Mouse (Mus musculus): Measurements from ENCODE around the gene Zfp940. TPM values are rescaled to one million over a fixed set of nuclear protein-coding genes. Genes with fewer than 3 reads are reported as not detected.

Gene Zfp940
- polyA plus RNA-seq, 1 experiment from 2014 or later = 3.2 TPM

DNA sequence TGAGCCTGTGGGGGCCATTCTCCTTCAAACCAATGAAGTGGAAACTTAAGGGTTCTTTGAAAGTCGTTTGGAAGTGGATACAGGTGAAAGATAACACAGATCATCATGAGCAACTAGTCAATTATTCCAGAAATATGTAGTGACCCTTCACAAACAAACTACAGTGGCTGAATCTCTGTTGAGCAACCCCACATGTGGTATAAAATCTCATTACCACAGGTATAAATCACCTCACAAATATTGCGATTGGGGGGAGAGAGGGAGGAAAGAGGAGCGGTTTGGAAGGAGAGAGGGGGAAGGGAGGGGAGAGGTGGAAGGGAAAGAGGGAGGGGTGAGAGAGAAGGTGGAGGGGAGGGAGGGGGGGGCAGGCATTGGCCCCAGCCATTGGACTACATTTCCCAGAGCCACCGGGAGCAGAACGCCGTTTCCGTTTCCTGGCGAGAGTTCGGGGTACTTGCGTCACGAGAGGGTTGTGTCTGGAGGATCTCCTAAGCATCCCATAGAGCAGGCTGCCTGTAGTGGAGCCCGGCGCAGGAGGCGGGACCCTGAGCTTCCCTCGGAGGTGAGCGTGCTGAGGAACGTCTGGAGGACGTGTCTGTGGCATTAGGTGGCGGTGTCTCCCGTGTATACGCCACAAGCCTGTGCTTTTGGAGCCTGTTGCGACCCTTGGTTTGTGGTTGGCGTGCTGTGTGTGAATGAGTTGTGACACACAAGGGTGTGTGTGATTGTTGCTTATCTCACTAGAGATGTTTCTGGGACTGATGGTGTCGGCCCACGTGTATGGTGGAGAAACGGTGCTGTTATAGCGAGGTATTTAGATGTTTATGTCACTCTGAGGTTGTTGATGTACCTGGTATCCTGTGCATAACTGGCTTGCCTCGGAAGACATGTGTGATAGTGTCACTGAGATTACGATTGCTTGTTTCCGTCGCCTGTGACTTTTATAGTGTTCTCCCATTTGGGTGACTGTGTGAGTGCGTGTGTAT is 6.4 kb upstream of the Zfp940 start, which contains the start of gene Zfp420:
TSS of gene Zfp420 (plus strand) at position 448 of the 986 bp plus-strand sequence.
- H3K9ac ChIP-seq (ENCODE audit: low read depth, low read length) = peak within 1 kb of the TSS; percentile 70
- no peaks in the 10 kb centered on the region for H3K27me3 ChIP-seq (replicated peaks; ENCODE audit: control insufficient read depth, insufficient read depth, low read length)
- peak within 1 kb of the TSS; percentile 70 for H3K4me3 ChIP-seq (ENCODE audit: low read length)
- H3K27ac ChIP-seq (ENCODE audit: low read length) = peak within 1 kb of the TSS; percentile 37; the same call in 1 of the 2 replicates
- ATAC-seq = peak; percentile 99
- 5% methylated on average over 32 of the region's 32 CpGs for WGBS
- H3K36me3 ChIP-seq (ENCODE audit: control insufficient read depth, insufficient read depth, low read length) = peaks cover 3% of the 10 kb centered on the region; the same call in 1 of the 2 replicates
- no peaks in the 10 kb centered on the region; the same call in 1 of the 2 replicates for H3K9me3 ChIP-seq (ENCODE audit: control insufficient read depth, low read length)
- H3K4me2 ChIP-seq (ENCODE audit: low read depth, low read length) = peak within 1 kb of the TSS; percentile 88
- peaks cover 6% of the 10 kb centered on the region for H3K4me1 ChIP-seq (ENCODE audit: control insufficient read depth, insufficient read depth, low read length)

DNA sequence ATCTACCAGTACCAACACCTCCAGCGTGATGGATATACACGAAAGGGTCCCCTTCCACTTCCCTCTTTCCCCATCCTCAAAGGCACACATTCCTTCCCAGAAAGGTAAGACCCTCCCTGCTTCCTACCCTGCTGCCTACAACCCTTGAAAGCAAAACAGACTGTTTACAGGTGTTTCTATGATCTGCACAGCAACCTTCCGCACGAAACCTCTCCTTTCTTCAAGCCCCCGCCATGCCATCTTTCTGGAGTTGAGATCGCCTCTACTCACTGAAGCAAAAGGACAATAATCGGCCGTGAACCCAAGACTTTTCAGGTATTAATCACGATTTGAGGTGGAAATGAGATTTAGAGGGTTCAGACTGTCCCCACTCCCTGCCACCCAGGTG is 644 bp downstream of the Zfp940 start:
- Histone ChIP-seq H3K9me3 (ENCODE audit: control insufficient read depth, low read length) (no peaks in the 10 kb centered on the region), H3K9ac (ENCODE audit: low read depth, low read length) (peak overlapping the region; percentile 70), H3K27ac (ENCODE audit: low read length) (no peak overlapping the region), H3K4me2 (ENCODE audit: low read depth, low read length) (peak overlapping the region; percentile 81), H3K36me3 (ENCODE audit: control insufficient read depth, insufficient read depth, low read length) (no peaks in the 10 kb centered on the region), H3K4me3 (ENCODE audit: low read length) (peak overlapping the region; percentile 63), H3K27me3 (replicated peaks; ENCODE audit: control insufficient read depth, insufficient read depth, low read length) (no peaks in the 10 kb centered on the region), H3K4me1 (ENCODE audit: control insufficient read depth, insufficient read depth, low read length) (peaks cover 4% of the 10 kb centered on the region)
- 0 out of 2 replicates have a peak, but pooled peaks have one; percentile 5 for ATAC-seq
- WGBS = 56% methylated on average over 9 of the region's 9 CpGs

DNA sequence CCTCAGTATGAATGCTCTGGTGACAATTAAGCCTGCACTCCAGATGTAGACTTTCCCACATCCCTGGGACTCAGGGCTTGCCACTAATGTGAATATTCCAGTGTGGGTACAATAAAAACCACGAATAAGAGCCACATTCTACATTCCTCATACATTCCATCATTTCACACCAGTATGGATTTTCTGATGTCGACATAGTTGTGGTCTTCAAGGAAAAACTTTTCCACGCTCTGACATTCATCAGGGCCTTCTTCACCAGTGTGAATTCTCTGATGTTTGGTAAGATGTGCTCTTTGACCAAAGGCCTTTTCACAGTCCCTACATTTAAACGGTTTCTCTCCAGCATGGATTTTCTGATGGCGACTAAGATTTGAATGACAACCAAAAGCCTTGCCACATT is 8.9 kb downstream of the Zfp940 start:
- WGBS = 92% methylated on average over 5 of the region's 5 CpGs
- Histone ChIP-seq H3K9me3 (ENCODE audit: control insufficient read depth, low read length) (no peaks in the 10 kb centered on the region), H3K27me3 (replicated peaks; ENCODE audit: control insufficient read depth, insufficient read depth, low read length) (no peaks in the 10 kb centered on the region), H3K4me3 (ENCODE audit: low read length) (no peak overlapping the region), H3K9ac (ENCODE audit: low read depth, low read length) (no peak overlapping the region), H3K4me2 (ENCODE audit: low read depth, low read length) (no peak overlapping the region), H3K4me1 (ENCODE audit: control insufficient read depth, insufficient read depth, low read length) (no peaks in the 10 kb centered on the region), H3K36me3 (ENCODE audit: control insufficient read depth, insufficient read depth, low read length) (0 out of 2 replicates have a peak, but pooled peaks cover 8% of the 10 kb centered on the region), H3K27ac (ENCODE audit: low read length) (no peak overlapping the region)
- ATAC-seq = no peak

DNA sequence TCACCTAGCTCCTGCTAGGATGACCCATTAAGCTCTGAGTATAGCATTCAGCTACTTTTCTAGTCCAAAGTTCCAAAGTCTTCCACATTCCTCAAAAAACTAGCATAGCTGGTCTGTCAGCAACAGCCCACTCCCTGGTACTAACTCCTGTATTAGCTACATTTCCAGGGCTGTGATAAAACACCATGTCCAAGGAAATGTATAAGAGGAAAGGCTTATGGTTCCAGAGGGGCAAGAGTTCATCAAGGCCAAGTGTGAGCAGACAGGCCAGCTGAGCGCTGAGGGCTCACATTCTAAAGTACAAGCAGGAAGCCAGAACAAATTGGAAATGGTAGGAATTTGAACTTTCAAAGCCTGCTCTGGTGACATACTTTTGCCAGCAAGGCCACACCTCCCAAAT is 11.4 kb downstream of the Zfp940 start:
- H3K4me3 ChIP-seq (ENCODE audit: low read length) = no peak overlapping the region
- no peak overlapping the region for H3K9ac ChIP-seq (ENCODE audit: low read depth, low read length)
- no peaks in the 10 kb centered on the region for H3K27me3 ChIP-seq (replicated peaks; ENCODE audit: control insufficient read depth, insufficient read depth, low read length)
- ATAC-seq = peak; percentile 68
- WGBS = 91% methylated on average over 1 of the region's 1 CpGs
- H3K27ac ChIP-seq (ENCODE audit: low read length) = peak overlapping the region; percentile 2; the same call in 1 of the 2 replicates
- no peak overlapping the region for H3K4me2 ChIP-seq (ENCODE audit: low read depth, low read length)
- 0 out of 2 replicates have a peak, but pooled peaks cover 8% of the 10 kb centered on the region for H3K36me3 ChIP-seq (ENCODE audit: control insufficient read depth, insufficient read depth, low read length)
- no peaks in the 10 kb centered on the region for H3K4me1 ChIP-seq (ENCODE audit: control insufficient read depth, insufficient read depth, low read length)
- no peaks in the 10 kb centered on the region for H3K9me3 ChIP-seq (ENCODE audit: control insufficient read depth, low read length)

DNA sequence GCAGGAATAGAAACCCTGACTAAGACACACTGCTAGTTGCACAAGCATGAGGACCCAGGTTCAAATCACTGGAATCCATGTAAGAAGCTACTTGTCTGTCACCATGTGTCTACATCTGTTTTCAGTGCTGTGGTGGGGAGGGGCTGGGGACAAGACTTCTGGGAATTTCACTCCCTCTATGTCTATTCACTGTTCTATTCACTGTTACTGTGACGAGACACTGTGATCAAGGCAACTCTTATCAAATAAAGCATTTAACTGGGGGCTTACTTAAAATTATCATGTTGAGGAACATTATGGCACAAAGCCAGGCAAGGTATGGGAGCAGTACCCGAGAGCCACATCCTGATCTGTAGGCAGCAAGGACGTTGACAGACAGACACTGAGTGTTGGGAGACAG is 14.2 kb downstream of the Zfp940 start:
- Histone ChIP-seq H3K36me3 (ENCODE audit: control insufficient read depth, insufficient read depth, low read length) (no peaks in the 10 kb centered on the region), H3K4me3 (ENCODE audit: low read length) (no peak overlapping the region), H3K27me3 (replicated peaks; ENCODE audit: control insufficient read depth, insufficient read depth, low read length) (no peaks in the 10 kb centered on the region), H3K4me1 (ENCODE audit: control insufficient read depth, insufficient read depth, low read length) (no peaks in the 10 kb centered on the region), H3K27ac (ENCODE audit: low read length) (no peak overlapping the region), H3K9ac (ENCODE audit: low read depth, low read length) (no peak overlapping the region), H3K9me3 (ENCODE audit: control insufficient read depth, low read length) (peaks cover 4% of the 10 kb centered on the region; the same call in 1 of the 2 replicates), H3K4me2 (ENCODE audit: low read depth, low read length) (no peak overlapping the region)
- 90% methylated on average over 3 of the region's 3 CpGs for WGBS
- ATAC-seq = no peak

DNA sequence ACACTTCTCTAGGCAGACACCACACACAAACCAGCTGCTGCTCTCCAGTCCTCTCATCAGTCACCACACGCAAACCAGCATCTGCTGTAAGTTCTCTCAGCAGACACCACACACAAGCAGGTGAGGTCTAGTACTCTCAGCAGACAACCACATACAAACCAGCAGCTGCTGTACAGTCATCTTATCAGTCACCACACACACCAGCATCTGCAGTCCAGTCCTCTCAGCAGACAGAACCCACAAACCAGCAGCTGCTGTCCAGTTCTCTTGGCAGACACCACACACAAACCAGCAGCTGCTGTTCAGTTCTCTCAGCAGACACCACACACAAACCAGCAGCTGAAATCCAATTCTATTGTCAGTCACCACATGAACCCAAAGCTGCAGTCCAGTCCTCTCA is 16.7 kb downstream of the Zfp940 start:
- no peak overlapping the region for H3K9ac ChIP-seq (ENCODE audit: low read depth, low read length)
- H3K9me3 ChIP-seq (ENCODE audit: control insufficient read depth, low read length) = peaks cover 4% of the 10 kb centered on the region; the same call in 1 of the 2 replicates
- H3K4me1 ChIP-seq (ENCODE audit: control insufficient read depth, insufficient read depth, low read length) = no peaks in the 10 kb centered on the region
- no peaks in the 10 kb centered on the region for H3K27me3 ChIP-seq (replicated peaks; ENCODE audit: control insufficient read depth, insufficient read depth, low read length)
- 88% methylated on average over 1 of the region's 1 CpGs for WGBS
- no peaks in the 10 kb centered on the region for H3K36me3 ChIP-seq (ENCODE audit: control insufficient read depth, insufficient read depth, low read length)
- no peak for ATAC-seq
- no peak overlapping the region for H3K4me3 ChIP-seq (ENCODE audit: low read length)
- H3K27ac ChIP-seq (ENCODE audit: low read length) = no peak overlapping the region
- no peak overlapping the region for H3K4me2 ChIP-seq (ENCODE audit: low read depth, low read length)

DNA sequence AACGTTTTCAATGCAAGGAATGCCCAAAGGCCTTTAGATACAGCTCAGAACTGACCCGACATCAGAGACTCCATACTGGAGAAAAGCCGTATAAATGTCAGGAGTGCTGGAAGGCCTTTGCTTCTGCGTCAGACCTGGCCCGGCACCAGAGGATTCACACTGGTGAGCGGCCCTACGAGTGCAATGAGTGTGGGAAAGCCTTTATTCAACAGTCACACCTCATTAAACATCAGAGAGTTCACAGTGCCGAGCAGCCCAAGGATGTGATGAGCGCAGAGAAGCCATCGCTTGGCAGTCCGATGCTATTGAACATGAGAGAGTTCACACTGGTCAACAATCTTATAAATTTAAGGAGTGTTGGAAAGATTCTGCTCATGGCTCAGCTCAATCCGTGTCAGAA is 23.7 kb downstream of the Zfp940 start:
- no peak for ATAC-seq
- no peaks in the 10 kb centered on the region for H3K4me1 ChIP-seq (ENCODE audit: control insufficient read depth, insufficient read depth, low read length)
- H3K27me3 ChIP-seq (replicated peaks; ENCODE audit: control insufficient read depth, insufficient read depth, low read length) = no peaks in the 10 kb centered on the region
- no peak overlapping the region for H3K4me2 ChIP-seq (ENCODE audit: low read depth, low read length)
- no peak overlapping the region for H3K9ac ChIP-seq (ENCODE audit: low read depth, low read length)
- H3K36me3 ChIP-seq (ENCODE audit: control insufficient read depth, insufficient read depth, low read length) = peaks cover 37% of the 10 kb centered on the region
- no peak overlapping the region for H3K4me3 ChIP-seq (ENCODE audit: low read length)
- 93% methylated on average over 12 of the region's 12 CpGs for WGBS
- H3K27ac ChIP-seq (ENCODE audit: low read length) = no peak overlapping the region
- H3K9me3 ChIP-seq (ENCODE audit: control insufficient read depth, low read length) = no peaks in the 10 kb centered on the region; the same call in 1 of the 2 replicates

DNA sequence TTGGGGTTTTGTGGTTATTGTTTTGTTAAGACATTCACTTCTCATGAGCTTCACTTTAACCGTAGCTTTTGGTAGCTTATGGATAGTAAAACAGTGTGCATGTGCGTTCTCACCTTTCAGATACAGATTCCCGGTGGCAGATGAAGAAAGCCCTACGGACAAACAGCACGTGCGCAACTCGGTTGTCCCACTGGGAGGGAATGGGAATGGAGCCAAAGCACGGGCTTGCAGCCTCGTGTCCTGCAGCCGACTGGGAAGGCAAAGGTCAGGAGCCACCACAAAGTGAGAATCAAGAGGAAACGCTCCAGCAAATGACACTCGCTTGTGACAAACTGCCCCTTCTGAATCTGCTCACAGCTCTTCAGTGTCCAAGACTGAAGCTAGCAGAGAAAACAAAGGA is 25.5 kb downstream of the Zfp940 start:
- no peaks in the 10 kb centered on the region for H3K4me1 ChIP-seq (ENCODE audit: control insufficient read depth, insufficient read depth, low read length)
- ATAC-seq = no peak
- H3K9me3 ChIP-seq (ENCODE audit: control insufficient read depth, low read length) = no peaks in the 10 kb centered on the region; the same call in 1 of the 2 replicates
- no peak overlapping the region for H3K27ac ChIP-seq (ENCODE audit: low read length)
- H3K4me2 ChIP-seq (ENCODE audit: low read depth, low read length) = no peak overlapping the region
- no peak overlapping the region for H3K9ac ChIP-seq (ENCODE audit: low read depth, low read length)
- peaks cover 40% of the 10 kb centered on the region for H3K36me3 ChIP-seq (ENCODE audit: control insufficient read depth, insufficient read depth, low read length)
- H3K4me3 ChIP-seq (ENCODE audit: low read length) = no peak overlapping the region
- H3K27me3 ChIP-seq (replicated peaks; ENCODE audit: control insufficient read depth, insufficient read depth, low read length) = no peaks in the 10 kb centered on the region
- WGBS = 94% methylated on average over 12 of the region's 12 CpGs

DNA sequence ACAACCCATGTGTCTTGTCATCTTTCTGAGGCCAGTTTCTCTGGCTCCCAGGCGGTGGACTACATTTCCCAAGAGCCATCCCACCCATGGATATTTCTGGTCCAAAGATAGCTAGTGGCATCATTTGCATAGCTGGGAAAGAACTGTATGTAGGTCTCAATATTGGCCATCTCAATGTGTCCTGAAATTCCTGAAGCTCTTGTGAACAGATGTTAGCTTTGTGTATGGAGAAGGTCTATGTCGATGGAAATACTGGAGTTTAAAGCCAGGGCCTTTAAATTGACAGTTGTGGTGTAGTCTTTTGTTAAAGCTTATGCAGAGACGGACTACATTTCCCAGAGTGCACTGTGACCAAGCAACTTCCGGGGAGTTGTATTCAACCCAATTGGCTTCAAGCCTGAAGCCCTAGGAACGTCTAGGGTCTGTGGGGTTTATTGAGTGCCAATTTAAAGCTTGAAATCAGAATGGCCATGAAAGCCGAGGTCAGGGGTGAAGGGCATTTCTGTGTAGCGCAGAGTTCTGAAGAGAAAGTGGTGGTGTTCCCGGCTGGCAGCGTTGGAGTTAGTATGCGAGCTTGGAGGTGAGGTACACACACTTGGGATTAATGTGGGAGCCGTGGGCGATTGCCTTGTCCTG is 34.7 kb downstream of the Zfp940 start:
- peaks cover 15% of the 10 kb centered on the region for H3K4me1 ChIP-seq (ENCODE audit: control insufficient read depth, insufficient read depth, low read length)
- peak; percentile 72 for ATAC-seq
- H3K27ac ChIP-seq (ENCODE audit: low read length) = no peak overlapping the region
- WGBS = under 1% methylated on average over 12 of the region's 12 CpGs
- H3K9me3 ChIP-seq (ENCODE audit: control insufficient read depth, low read length) = no peaks in the 10 kb centered on the region
- H3K4me2 ChIP-seq (ENCODE audit: low read depth, low read length) = peak overlapping the region; percentile 49
- H3K36me3 ChIP-seq (ENCODE audit: control insufficient read depth, insufficient read depth, low read length) = no peaks in the 10 kb centered on the region
- peak overlapping the region; percentile 68 for H3K9ac ChIP-seq (ENCODE audit: low read depth, low read length)
- peak overlapping the region; percentile 59 for H3K4me3 ChIP-seq (ENCODE audit: low read length)
- H3K27me3 ChIP-seq (replicated peaks; ENCODE audit: control insufficient read depth, insufficient read depth, low read length) = no peaks in the 10 kb centered on the region
